Mouse (Mus musculus): Measurements from ENCODE around the gene Akap2. TPM values are rescaled to one million over a fixed set of nuclear protein-coding genes. Genes with fewer than 3 reads are reported as not detected.
A peak's percentile ranks its signal among the peaks of the same experiment; 100 is the strongest.

The Akap2 gene
- polyA plus RNA-seq, 1 experiment from 2014 or later, result 31.3 TPM

DNA sequence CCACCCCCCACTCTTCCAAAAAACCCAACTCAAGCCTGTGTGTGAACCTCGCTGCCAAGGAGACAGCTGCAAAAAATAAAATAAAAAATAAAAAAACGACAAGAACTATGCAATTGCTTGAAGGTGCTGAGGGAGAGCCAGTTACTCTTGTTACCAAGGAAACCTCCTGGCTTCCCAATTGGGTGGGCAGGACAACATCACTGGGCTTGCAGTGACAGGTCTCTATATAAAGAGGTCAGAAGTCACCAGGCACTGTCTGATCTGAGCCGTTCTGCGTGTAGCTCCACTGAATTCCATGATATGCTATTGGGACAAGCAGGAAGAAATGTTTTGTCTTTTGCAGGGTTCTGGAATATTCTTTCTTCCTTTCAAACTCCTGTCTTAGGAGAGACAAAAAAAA, 722 bp upstream of the Akap2 start:
- H3K4me3 ChIP-seq (ENCODE audit: low read depth, low read length), result no peak overlapping the region
- H3K27ac ChIP-seq (ENCODE audit: low read length), result no peak overlapping the region
- H3K4me2 ChIP-seq (replicated peaks; ENCODE audit: low read depth, low read length), result no peak overlapping the region
- ATAC-seq (ENCODE audit: insufficient number of reproducible peaks, insufficient read depth, low FRiP score, low read depth), result no peak
- no peaks in the 10 kb centered on the region for H3K36me3 ChIP-seq (ENCODE audit: control insufficient read depth, insufficient read depth, low read length)
- no peaks in the 10 kb centered on the region for H3K27me3 ChIP-seq (ENCODE audit: control insufficient read depth, insufficient read depth, low read length)
- no peaks in the 10 kb centered on the region for H3K9me3 ChIP-seq (ENCODE audit: control insufficient read depth, low read depth, low read length)
- H3K4me1 ChIP-seq (ENCODE audit: control insufficient read depth, insufficient read depth, low read length), result 0 out of 2 replicates have a peak, but pooled peaks cover 2% of the 10 kb centered on the region
- 20% methylated on average over 4 of the region's 4 CpGs for WGBS
- H3K9ac ChIP-seq (replicated peaks; ENCODE audit: low read depth, low read length), result no peak overlapping the region

DNA sequence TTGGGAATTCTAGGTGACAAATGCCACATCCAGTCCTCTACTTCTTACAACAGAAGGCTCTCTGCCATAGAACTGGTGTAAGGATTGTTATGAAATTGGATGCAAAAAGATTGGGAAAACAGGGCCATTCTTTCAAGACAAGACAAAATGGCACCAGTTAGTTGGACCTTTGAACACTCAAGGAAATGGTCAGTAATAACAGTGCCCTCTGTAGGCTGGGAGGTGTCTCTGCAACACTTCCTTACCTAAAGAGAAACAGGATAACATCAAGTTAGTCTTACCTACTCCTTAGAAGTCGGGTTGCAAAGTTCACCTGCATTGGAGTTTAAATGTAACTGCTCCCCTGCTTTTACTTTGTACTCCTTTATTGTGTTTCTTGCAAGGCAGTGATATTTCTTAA, 1.9 kb downstream of the Akap2 start:
- Histone ChIP-seq H3K9me3 (ENCODE audit: control insufficient read depth, low read depth, low read length) (no peaks in the 10 kb centered on the region), H3K27ac (ENCODE audit: low read length) (no peak overlapping the region), H3K9ac (replicated peaks; ENCODE audit: low read depth, low read length) (no peak overlapping the region), H3K27me3 (ENCODE audit: control insufficient read depth, insufficient read depth, low read length) (no peaks in the 10 kb centered on the region), H3K4me2 (replicated peaks; ENCODE audit: low read depth, low read length) (no peak overlapping the region), H3K4me3 (ENCODE audit: low read depth, low read length) (no peak overlapping the region), H3K36me3 (ENCODE audit: control insufficient read depth, insufficient read depth, low read length) (no peaks in the 10 kb centered on the region), H3K4me1 (ENCODE audit: control insufficient read depth, insufficient read depth, low read length) (no peaks in the 10 kb centered on the region)
- ATAC-seq (ENCODE audit: insufficient number of reproducible peaks, insufficient read depth, low FRiP score, low read depth), result no peak
- WGBS, result 84% methylated on average over 1 of the region's 1 CpGs

DNA sequence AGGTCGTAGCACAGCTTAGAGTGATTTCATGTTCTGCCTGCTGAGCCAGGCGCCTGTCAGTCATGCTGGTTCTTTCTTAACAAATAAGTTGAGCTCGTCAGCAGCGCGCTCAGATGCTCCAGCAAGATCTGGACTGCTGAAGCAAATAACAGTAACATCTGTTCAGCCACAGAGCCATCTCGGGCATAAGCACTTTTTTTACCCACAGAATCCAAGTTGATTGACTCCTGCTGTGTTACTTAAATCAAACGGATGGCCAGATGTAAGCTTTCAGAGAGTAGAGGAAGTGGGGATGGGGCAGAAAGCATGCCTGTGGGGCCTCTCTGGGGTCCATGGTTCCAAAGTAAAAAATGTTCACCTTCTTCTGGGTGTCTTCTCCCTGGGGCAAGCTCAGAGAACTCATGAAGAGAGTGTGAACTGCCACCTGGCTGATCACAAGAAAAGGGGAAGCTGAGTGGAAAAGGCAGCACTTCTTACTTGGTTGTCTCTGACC, 3.5 kb downstream of the Akap2 start:
- Histone ChIP-seq H3K4me3 (ENCODE audit: low read depth, low read length) (no peak overlapping the region), H3K27me3 (ENCODE audit: control insufficient read depth, insufficient read depth, low read length) (no peaks in the 10 kb centered on the region), H3K4me1 (ENCODE audit: control insufficient read depth, insufficient read depth, low read length) (no peaks in the 10 kb centered on the region), H3K9me3 (ENCODE audit: control insufficient read depth, low read depth, low read length) (no peaks in the 10 kb centered on the region), H3K27ac (ENCODE audit: low read length) (peak overlapping the region; percentile 21; the same call in 1 of the 2 replicates), H3K4me2 (replicated peaks; ENCODE audit: low read depth, low read length) (no peak overlapping the region), H3K36me3 (ENCODE audit: control insufficient read depth, insufficient read depth, low read length) (no peaks in the 10 kb centered on the region), H3K9ac (replicated peaks; ENCODE audit: low read depth, low read length) (no peak overlapping the region)
- WGBS, result 30% methylated on average over 7 of the region's 7 CpGs
- no peak for ATAC-seq (ENCODE audit: insufficient number of reproducible peaks, insufficient read depth, low FRiP score, low read depth)

DNA sequence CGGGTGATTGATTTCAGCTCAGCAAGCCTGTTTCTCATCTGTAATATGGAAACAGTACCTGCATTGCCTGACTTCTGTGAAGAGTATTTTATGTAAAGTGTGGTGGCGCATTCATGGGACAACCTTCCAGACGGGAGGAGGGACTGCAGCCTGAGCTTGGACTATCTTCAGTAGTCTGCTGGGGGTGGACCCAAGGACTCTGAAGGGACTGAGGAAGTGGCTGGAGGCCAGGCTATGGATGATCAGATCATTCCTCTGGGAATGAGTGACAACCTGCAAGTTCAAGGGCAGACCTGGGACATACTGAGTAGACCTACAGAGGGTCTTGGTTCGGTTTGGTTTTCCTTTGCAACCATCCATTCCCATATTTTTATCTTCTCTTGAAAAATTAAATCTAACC, 4.8 kb downstream of the Akap2 start:
- Histone ChIP-seq H3K27ac (ENCODE audit: low read length) (no peak overlapping the region), H3K9me3 (ENCODE audit: control insufficient read depth, low read depth, low read length) (no peaks in the 10 kb centered on the region), H3K36me3 (ENCODE audit: control insufficient read depth, insufficient read depth, low read length) (no peaks in the 10 kb centered on the region), H3K4me1 (ENCODE audit: control insufficient read depth, insufficient read depth, low read length) (no peaks in the 10 kb centered on the region), H3K4me3 (ENCODE audit: low read depth, low read length) (no peak overlapping the region), H3K9ac (replicated peaks; ENCODE audit: low read depth, low read length) (no peak overlapping the region), H3K4me2 (replicated peaks; ENCODE audit: low read depth, low read length) (no peak overlapping the region), H3K27me3 (ENCODE audit: control insufficient read depth, insufficient read depth, low read length) (no peaks in the 10 kb centered on the region)
- no peak for ATAC-seq (ENCODE audit: insufficient number of reproducible peaks, insufficient read depth, low FRiP score, low read depth)
- 90% methylated on average over 4 of the region's 4 CpGs for WGBS

DNA sequence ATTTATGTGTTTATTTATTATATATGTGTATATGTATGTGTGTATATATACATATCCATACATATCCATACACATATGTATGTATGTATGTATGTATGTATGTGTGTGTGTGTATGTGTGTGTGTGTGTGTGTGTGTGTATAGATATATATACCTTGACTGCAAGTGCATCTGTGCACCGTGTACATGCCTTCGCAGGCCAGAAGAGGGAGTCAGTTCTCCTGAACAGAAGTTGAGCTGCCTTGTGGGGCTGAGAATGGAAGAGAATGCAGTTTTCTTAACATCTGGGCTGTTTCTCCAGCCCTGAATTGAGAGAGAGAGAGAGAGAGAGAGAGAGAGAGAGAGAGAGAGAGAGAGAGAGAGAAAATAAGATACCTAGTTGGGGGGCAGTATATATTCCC, 6.2 kb downstream of the Akap2 start:
- ATAC-seq (ENCODE audit: insufficient number of reproducible peaks, insufficient read depth, low FRiP score, low read depth), result no peak
- Histone ChIP-seq H3K9me3 (ENCODE audit: control insufficient read depth, low read depth, low read length) (no peaks in the 10 kb centered on the region), H3K4me2 (replicated peaks; ENCODE audit: low read depth, low read length) (no peak overlapping the region), H3K4me1 (ENCODE audit: control insufficient read depth, insufficient read depth, low read length) (no peaks in the 10 kb centered on the region), H3K36me3 (ENCODE audit: control insufficient read depth, insufficient read depth, low read length) (no peaks in the 10 kb centered on the region), H3K9ac (replicated peaks; ENCODE audit: low read depth, low read length) (no peak overlapping the region), H3K27ac (ENCODE audit: low read length) (no peak overlapping the region), H3K27me3 (ENCODE audit: control insufficient read depth, insufficient read depth, low read length) (no peaks in the 10 kb centered on the region), H3K4me3 (ENCODE audit: low read depth, low read length) (no peak overlapping the region)
- 51% methylated on average over 2 of the region's 2 CpGs for WGBS

DNA sequence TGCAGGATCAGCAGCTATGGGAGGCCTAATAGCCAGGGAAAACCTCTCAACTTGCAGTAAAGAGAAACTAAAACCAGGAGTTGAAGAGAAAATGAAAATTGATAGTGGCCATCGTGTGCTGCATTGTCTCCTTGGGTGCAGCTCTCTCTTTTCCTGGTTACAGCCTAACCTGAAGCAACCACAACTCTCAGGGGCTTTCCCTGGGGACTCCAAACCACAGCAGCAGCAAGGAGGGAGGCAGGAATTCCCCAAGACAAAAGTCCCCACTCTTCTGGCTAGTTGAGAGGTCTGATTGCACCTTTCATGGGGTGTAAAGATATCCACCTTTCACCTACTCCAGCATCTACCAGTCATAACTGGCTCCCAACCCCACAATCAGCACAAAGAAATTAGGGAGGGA, 8.1 kb downstream of the Akap2 start:
- no peak overlapping the region for H3K4me3 ChIP-seq (ENCODE audit: low read depth, low read length)
- 65% methylated on average over 1 of the region's 1 CpGs for WGBS
- no peak for ATAC-seq (ENCODE audit: insufficient number of reproducible peaks, insufficient read depth, low FRiP score, low read depth)
- H3K4me1 ChIP-seq (ENCODE audit: control insufficient read depth, insufficient read depth, low read length), result no peaks in the 10 kb centered on the region
- H3K36me3 ChIP-seq (ENCODE audit: control insufficient read depth, insufficient read depth, low read length), result no peaks in the 10 kb centered on the region
- no peak overlapping the region for H3K4me2 ChIP-seq (replicated peaks; ENCODE audit: low read depth, low read length)
- no peaks in the 10 kb centered on the region for H3K9me3 ChIP-seq (ENCODE audit: control insufficient read depth, low read depth, low read length)
- no peak overlapping the region for H3K9ac ChIP-seq (replicated peaks; ENCODE audit: low read depth, low read length)
- H3K27ac ChIP-seq (ENCODE audit: low read length), result no peak overlapping the region
- H3K27me3 ChIP-seq (ENCODE audit: control insufficient read depth, insufficient read depth, low read length), result no peaks in the 10 kb centered on the region

DNA sequence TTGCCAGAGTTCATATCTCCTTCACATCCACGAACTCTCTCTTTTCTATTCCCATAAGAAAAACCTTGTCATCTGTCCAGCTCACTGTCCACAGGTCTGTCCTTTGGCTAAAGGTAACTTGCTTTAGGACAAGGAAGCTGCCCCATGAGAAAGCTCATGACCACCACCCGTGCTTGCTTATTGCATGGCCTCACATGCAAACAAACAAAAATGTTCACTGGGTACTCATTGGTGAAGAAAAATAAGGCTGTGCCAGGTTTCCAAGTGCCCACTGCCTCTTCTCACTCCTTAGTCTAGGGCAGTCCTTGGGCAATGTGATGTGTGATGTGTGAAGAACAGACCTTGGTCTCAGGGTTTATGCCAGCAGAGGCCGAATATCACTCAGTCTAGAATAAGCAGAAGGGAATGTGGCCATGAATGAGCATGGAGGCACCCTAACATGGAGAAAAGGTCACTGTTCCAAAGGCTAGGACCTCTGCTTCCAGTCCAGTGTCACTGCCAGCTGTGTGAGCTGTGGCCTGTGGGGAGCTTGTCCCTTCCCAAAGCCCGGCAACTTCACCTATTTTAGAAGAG, 11.2 kb downstream of the Akap2 start:
- no peak overlapping the region for H3K27ac ChIP-seq (ENCODE audit: low read length)
- H3K27me3 ChIP-seq (ENCODE audit: control insufficient read depth, insufficient read depth, low read length), result no peaks in the 10 kb centered on the region
- ATAC-seq (ENCODE audit: insufficient number of reproducible peaks, insufficient read depth, low FRiP score, low read depth), result no peak
- H3K36me3 ChIP-seq (ENCODE audit: control insufficient read depth, insufficient read depth, low read length), result no peaks in the 10 kb centered on the region
- WGBS, result 87% methylated on average over 4 of the region's 4 CpGs
- no peaks in the 10 kb centered on the region for H3K9me3 ChIP-seq (ENCODE audit: control insufficient read depth, low read depth, low read length)
- no peak overlapping the region for H3K4me3 ChIP-seq (ENCODE audit: low read depth, low read length)
- H3K9ac ChIP-seq (replicated peaks; ENCODE audit: low read depth, low read length), result no peak overlapping the region
- H3K4me2 ChIP-seq (replicated peaks; ENCODE audit: low read depth, low read length), result no peak overlapping the region
- no peaks in the 10 kb centered on the region for H3K4me1 ChIP-seq (ENCODE audit: control insufficient read depth, insufficient read depth, low read length)

DNA sequence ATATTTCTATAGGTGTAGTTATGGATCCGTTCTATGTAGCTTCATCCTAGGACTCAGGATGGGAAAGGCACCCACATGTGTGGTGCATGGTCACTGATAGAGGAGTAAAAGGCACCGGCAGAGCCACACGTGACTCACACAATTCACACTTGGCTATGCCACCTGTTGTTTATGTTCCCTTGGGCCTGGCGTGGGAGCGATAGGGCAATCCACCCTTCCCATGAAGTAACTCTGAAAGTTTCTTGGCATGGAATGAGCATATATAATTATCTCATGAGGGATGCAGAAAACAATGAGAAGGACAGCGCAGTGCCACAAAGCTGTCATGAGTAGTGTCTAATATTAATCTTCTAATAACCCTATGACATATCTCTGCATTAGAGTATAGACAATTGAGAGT, 12.6 kb downstream of the Akap2 start:
- H3K9me3 ChIP-seq (ENCODE audit: control insufficient read depth, low read depth, low read length), result no peaks in the 10 kb centered on the region
- 92% methylated on average over 6 of the region's 6 CpGs for WGBS
- H3K27ac ChIP-seq (ENCODE audit: low read length), result no peak overlapping the region
- no peak overlapping the region for H3K4me2 ChIP-seq (replicated peaks; ENCODE audit: low read depth, low read length)
- H3K9ac ChIP-seq (replicated peaks; ENCODE audit: low read depth, low read length), result no peak overlapping the region
- no peaks in the 10 kb centered on the region for H3K27me3 ChIP-seq (ENCODE audit: control insufficient read depth, insufficient read depth, low read length)
- no peaks in the 10 kb centered on the region for H3K4me1 ChIP-seq (ENCODE audit: control insufficient read depth, insufficient read depth, low read length)
- ATAC-seq (ENCODE audit: insufficient number of reproducible peaks, insufficient read depth, low FRiP score, low read depth), result no peak
- no peak overlapping the region for H3K4me3 ChIP-seq (ENCODE audit: low read depth, low read length)
- no peaks in the 10 kb centered on the region for H3K36me3 ChIP-seq (ENCODE audit: control insufficient read depth, insufficient read depth, low read length)
